Mouse (Mus musculus) kidney, adult 2 months (tissue): ENCODE measurements at regions not wholly inside any gene's neighbourhood (a gene's known extent, or its start where the extent isn't known, plus 50 kb on each side); places are given as distances from the start of the nearest gene placed in this dataset.

Experiments
- DNase-seq: peaks from one replicate; pipeline ENCODE4 v3.0.0; 2021
- H3K27ac ChIP-seq: fragments of 200-500 bp; 2 replicates; pipeline ENCODE4 v1.5.1; 2012; ENCODE audit warnings: low read depth, low read length, control low read depth, inconsistent platforms; ENCODE audit not compliant: insufficient read depth
- H3K27me3 ChIP-seq: fragments of 200-500 bp; replicated peaks from 2 replicates; pipeline ENCODE4 v1.6.1; 2012; ENCODE audit warnings: mild to moderate bottlenecking, moderate library complexity, low read length, inconsistent platforms; ENCODE audit not compliant: control insufficient read depth, insufficient read depth
- H3K36me3 ChIP-seq: fragments of 200-500 bp; 2 replicates; pipeline ENCODE4 v1.6.1; 2012; ENCODE audit warnings: mild to moderate bottlenecking, moderate library complexity, low read length, inconsistent platforms; ENCODE audit not compliant: control insufficient read depth, insufficient read depth
- H3K4me1 ChIP-seq: fragments of 200-500 bp; 2 replicates; pipeline ENCODE4 v1.6.1; 2011; ENCODE audit warnings: low read length; ENCODE audit not compliant: control insufficient read depth, insufficient read depth
- H3K4me3 ChIP-seq: fragments of 200-500 bp; 2 replicates; pipeline ENCODE4 v1.5.1; 2011; ENCODE audit warnings: mild to moderate bottlenecking, low read depth, low read length, control low read depth; ENCODE audit not compliant: insufficient read depth
- CTCF ChIP-seq: fragments of 200-500 bp; conservative IDR thresholded peaks from 2 replicates; pipeline ENCODE4 v1.5.1; 2011; ENCODE audit warnings: low read depth, mild to moderate bottlenecking, control low read depth, low read length, moderate library complexity, mixed read lengths; ENCODE audit not compliant: insufficient read depth, insufficient read length
- POLR2A ChIP-seq: fragments of 200-500 bp; IDR thresholded peaks from one replicate; pipeline ENCODE4 v1.6.1; 2011; ENCODE audit warnings: low read depth, low read length, control low read depth
- WGBS: fragments of 180-500 bp; shearing (Covaris S2); methylation state at CpG from one replicate; pipeline ENCODE4 v1.1.7; 2018; 5-methylcytosine and 5-hydroxymethylcytosine counted together

GRCm38 (mm10) chr9:24982796-24983195, 106.4 kb upstream of the Gm10181 start:
- WGBS = 65% methylated on average over 3 of the region's 3 CpGs
- no peak for DNase-seq
- TF ChIP-seq CTCF = peak; percentile 42; the same call in 1 of the 2 replicates
- TF ChIP-seq POLR2A = no peak
- Histone ChIP-seq H3K4me1 (no peaks in the 10 kb centered on the region), H3K4me3 (no peak overlapping the region), H3K27ac (no peak overlapping the region), H3K27me3 (no peaks in the 10 kb centered on the region), H3K36me3 (no peaks in the 10 kb centered on the region)

GRCm38 (mm10) chr9:24994491-24994890, 94.7 kb upstream of the Gm10181 start:
- no peak overlapping the region for H3K27ac ChIP-seq
- 8% methylated on average over 7 of the region's 7 CpGs for WGBS
- no peaks in the 10 kb centered on the region for H3K4me1 ChIP-seq
- no peak for DNase-seq
- no peak overlapping the region for H3K4me3 ChIP-seq
- H3K27me3 ChIP-seq = no peaks in the 10 kb centered on the region
- H3K36me3 ChIP-seq = no peaks in the 10 kb centered on the region
- TF ChIP-seq POLR2A = no peak

GRCm38 (mm10) chr9:25021095-25021691, 68.0 kb upstream of the Gm10181 start:
- H3K4me1 ChIP-seq = no peaks in the 10 kb centered on the region
- DNase-seq = no peak
- H3K27me3 ChIP-seq = no peaks in the 10 kb centered on the region
- 86% methylated on average over 4 of the region's 4 CpGs for WGBS
- TF ChIP-seq POLR2A = no peak
- no peak for TF ChIP-seq CTCF
- H3K4me3 ChIP-seq = no peak overlapping the region
- no peak overlapping the region for H3K27ac ChIP-seq
- no peaks in the 10 kb centered on the region for H3K36me3 ChIP-seq

- TF ChIP-seq POLR2A (no peak), CTCF (no peak)
- Histone ChIP-seq H3K4me3 (no peak overlapping the region), H3K36me3 (no peaks in the 10 kb centered on the region)
Observed at GRCm38 (mm10) chr9:25022439-25022838, 66.8 kb upstream of the Gm10181 start.

GRCm38 (mm10) chr9:25024486-25024885, 64.7 kb upstream of the Gm10181 start:
- no peak for DNase-seq
- no peak overlapping the region for H3K4me3 ChIP-seq
- 64% methylated on average over 4 of the region's 4 CpGs for whole genome bisulfite sequencing
- H3K27ac ChIP-seq = no peak overlapping the region
- H3K4me1 ChIP-seq = no peaks in the 10 kb centered on the region
- no peaks in the 10 kb centered on the region for H3K36me3 ChIP-seq
- H3K27me3 ChIP-seq = no peaks in the 10 kb centered on the region
- TF ChIP-seq POLR2A (no peak), CTCF (no peak)

More at GRCm38 (mm10) chr9:25022439-25022838, 66.8 kb upstream of the Gm10181 start:
- Histone ChIP-seq H3K27ac (no peak overlapping the region), H3K27me3 (no peaks in the 10 kb centered on the region), H3K4me1 (no peaks in the 10 kb centered on the region)
- no peak for DNase-seq
- 81% methylated on average over 4 of the region's 4 CpGs for WGBS

GRCm38 (mm10) chr9:25027581-25027980, 61.6 kb upstream of the Gm10181 start:
- Histone ChIP-seq H3K36me3 (no peaks in the 10 kb centered on the region), H3K27me3 (no peaks in the 10 kb centered on the region), H3K4me3 (no peak overlapping the region), H3K27ac (no peak overlapping the region), H3K4me1 (no peaks in the 10 kb centered on the region)
- TF ChIP-seq CTCF (peak; percentile 42), POLR2A (no peak)
- 8% methylated on average over 8 of the region's 8 CpGs for WGBS
- DNase-seq = peak; percentile 47

GRCm38 (mm10) chr9:25028305-25028704, 60.9 kb upstream of the Gm10181 start:
- H3K4me1 ChIP-seq = no peaks in the 10 kb centered on the region
- H3K4me3 ChIP-seq = no peak overlapping the region
- H3K27ac ChIP-seq = no peak overlapping the region
- TF ChIP-seq POLR2A (no peak), CTCF (no peak)
- WGBS = 71% methylated on average over 6 of the region's 6 CpGs
- DNase-seq = no peak
- no peaks in the 10 kb centered on the region for H3K27me3 ChIP-seq
- H3K36me3 ChIP-seq = no peaks in the 10 kb centered on the region
